ENCODE assay signal across 12 mouse cellular contexts in genomic region chr12:4862672-4863071, GRCm38 (mm10). TPM values are rescaled to one million over a fixed set of nuclear protein-coding genes. Genes with fewer than 3 reads are reported as not detected.
DNase-seq lines count a peak whose midpoint lies in the region; ATAC-seq and TF ChIP-seq lines count a peak whose summit lies in the region.
"Had no signal": no experiment of that assay in that cellular context is flagged by ENCODE, and none has a peak within 500 bp of the region (broad histone marks: within the 10 kb centered on the region; RNA-seq: fewer than 3 reads in every experiment).

No protein-coding gene starts in this region.

- no peak for TF ChIP-seq EP300 in ES-Bruce4 (IDR thresholded peaks at IDR 0.05; ENCODE audit: insufficient read depth, low read depth, low read length)

- peaks cover 9% of the 10 kb centered on the region; the same call in 1 of the 2 replicates for H3K4me1 ChIP-seq in kidney, postnatal 0 days (replicated peaks; ENCODE audit: insufficient read depth, low read length)
- no peaks in the 10 kb centered on the region for H3K4me1 ChIP-seq in ES-Bruce4 (ENCODE audit: control insufficient read depth, insufficient read depth, low read length)

- no peaks in the 10 kb centered on the region for H3K9me3 ChIP-seq in kidney, postnatal 0 days (replicated peaks; ENCODE audit: low read length)
- no peaks in the 10 kb centered on the region for H3K9me3 ChIP-seq in ES-Bruce4 (replicated peaks; ENCODE audit: control insufficient read depth, insufficient read depth, low read length, poor library complexity, severe bottlenecking)
- H3K9me3 ChIP-seq: embryonic facial prominence, embryonic 15.5 days had no signal

- H3K9ac ChIP-seq in kidney, postnatal 0 days (ENCODE audit: low read depth, low read length) = no peak overlapping the region
- H3K9ac ChIP-seq in ES-Bruce4 (ENCODE audit: low read depth, poor library complexity, severe bottlenecking) = no peak overlapping the region
- H3K9ac ChIP-seq: embryonic facial prominence, embryonic 15.5 days had no signal

- no peak for DNase-seq in kidney, postnatal 0 days (ENCODE audit: low spot score)
- no peak for DNase-seq in kidney, postnatal 14 days
- DNase-seq in 3T3-L1 (ENCODE audit: low read depth, low spot score) = peak; percentile 33
- DNase-seq in induced T-regulatory cell, adult 2 months (ENCODE audit: low read depth) = peak; percentile 29
- DNase-seq in ovary, postnatal 10 days (ENCODE audit: low spot score) = no peak
- DNase-seq in embryo, embryonic 11 days = no peak
- DNase-seq: adrenal gland, postnatal 36 days; cerebellum, adult 8-10 months; kidney, adult 11 months; lung, adult 2 months had no signal

- H3K36me3 ChIP-seq in kidney, postnatal 0 days (ENCODE audit: insufficient read depth, low read length) = no peaks in the 10 kb centered on the region
- H3K36me3 ChIP-seq in ES-Bruce4 (ENCODE audit: control insufficient read depth, insufficient read depth, low read length, poor library complexity, severe bottlenecking) = no peaks in the 10 kb centered on the region

- no peak overlapping the region for H3K27ac ChIP-seq in kidney, postnatal 0 days
- H3K27ac ChIP-seq in ES-Bruce4 (ENCODE audit: insufficient read depth, low read length) = no peak overlapping the region
- H3K27ac ChIP-seq: embryonic facial prominence, embryonic 15.5 days had no signal

- H3K27me3 ChIP-seq in kidney, postnatal 0 days (ENCODE audit: insufficient read depth, low read length) = no peaks in the 10 kb centered on the region
- no peaks in the 10 kb centered on the region for H3K27me3 ChIP-seq in ES-Bruce4 (ENCODE audit: control insufficient read depth, insufficient read depth, low read length, poor library complexity, severe bottlenecking)
- H3K27me3 ChIP-seq: embryonic facial prominence, embryonic 15.5 days had no signal

- H3K4me3 ChIP-seq in kidney, postnatal 0 days (replicated peaks; ENCODE audit: low read depth, low read length) = no peak overlapping the region
- H3K4me3 ChIP-seq in ES-Bruce4 (ENCODE audit: low read depth, low read length) = no peak overlapping the region
- H3K4me3 ChIP-seq: embryonic facial prominence, embryonic 15.5 days had no signal

- WGBS in kidney, postnatal 0 days = 89% methylated on average over 4 of the region's 4 CpGs

- no peak for ATAC-seq in kidney, postnatal 0 days (replicated peaks; ENCODE audit: low FRiP score, low read depth)

- TF ChIP-seq CTCF in kidney, postnatal 0 days (IDR thresholded peaks at IDR 0.05; ENCODE audit: low read depth) = peak; percentile 33; the same call in 1 of the 2 replicates
- peak; percentile 63 for TF ChIP-seq CTCF in ES-Bruce4 (IDR thresholded peaks at IDR 0.05; ENCODE audit: low read depth, low read length)

- no peak overlapping the region for H3K4me2 ChIP-seq in kidney, postnatal 0 days (ENCODE audit: low read length)
- H3K4me2 ChIP-seq: embryonic facial prominence, embryonic 15.5 days had no signal

- no peak for TF ChIP-seq POLR2A in ES-Bruce4 (IDR thresholded peaks at IDR 0.05; ENCODE audit: insufficient read depth, low read length)

RNA-seq across cellular contexts. Expression of gene Mfsd2b, which starts 11.5 kb away (rescaled TPM):
- polyA plus RNA-seq in kidney, postnatal 0 days (2015; fragmentation: Nextera tagmentation; extraction: Ambion mirVana) = 0.38 and 0.41 TPM in 2 replicates
- 2.2 and 3.1 TPM in 2 replicates for polyA plus RNA-seq in ES-Bruce4 (2011; ENCODE audit: insufficient read depth, insufficient read length, low read depth, missing spikeins)

RNA-seq across cellular contexts. Expression of gene Wdcp, which starts 19.6 kb away (rescaled TPM):
- 15.1 and 15.6 TPM in 2 replicates for polyA plus RNA-seq in kidney, postnatal 0 days (2015; fragmentation: Nextera tagmentation; extraction: Ambion mirVana)
- 25.4 and 26.9 TPM in 2 replicates for polyA plus RNA-seq in ES-Bruce4 (2011; ENCODE audit: insufficient read depth, insufficient read length, low read depth, missing spikeins)

RNA-seq across cellular contexts. Expression of gene Fkbp1b, which starts 21.3 kb away (rescaled TPM):
- polyA plus RNA-seq in kidney, postnatal 0 days (2015; fragmentation: Nextera tagmentation; extraction: Ambion mirVana) = 7.6 and 8.8 TPM in 2 replicates
- polyA plus RNA-seq in ES-Bruce4 (2011; ENCODE audit: insufficient read depth, insufficient read length, low read depth, missing spikeins) = 17.3 and 17.8 TPM in 2 replicates

RNA-seq across cellular contexts. Expression of gene Ubxn2a, which starts 44.8 kb away (rescaled TPM):
- 30.2 and 34.9 TPM in 2 replicates for polyA plus RNA-seq in kidney, postnatal 0 days (2015; fragmentation: Nextera tagmentation; extraction: Ambion mirVana)
- 50.3 and 69.4 TPM in 2 replicates for polyA plus RNA-seq in ES-Bruce4 (2011; ENCODE audit: insufficient read depth, insufficient read length, low read depth, missing spikeins)

RNA-seq across cellular contexts. Expression of gene Sf3b6, which starts 45.3 kb away (rescaled TPM):
- polyA plus RNA-seq in kidney, postnatal 0 days (2015; fragmentation: Nextera tagmentation; extraction: Ambion mirVana) = 333 and 389 TPM in 2 replicates
- 183 and 208 TPM in 2 replicates for polyA plus RNA-seq in ES-Bruce4 (2011; ENCODE audit: insufficient read depth, insufficient read length, low read depth, missing spikeins)

Comparison
In these comparisons a context has a peak if more than half of its experiments do, and no peak if none do; other contexts are left out.
1. DNase-seq: peak in 3T3-L1 (single experiment) and induced T-regulatory cell, adult 2 months (single experiment); none in kidney, postnatal 0 days (single experiment), kidney, postnatal 14 days (single experiment), ovary, postnatal 10 days (single experiment) and embryo, embryonic 11 days (single experiment).